Comparison of ENCODE assay signal across 9 mouse cellular contexts in genomic region chr4:59780568-59780967, GRCm38 (mm10). TPM values are rescaled to one million over a fixed set of nuclear protein-coding genes. Genes with fewer than 3 reads are reported as not detected.
DNase-seq lines count a peak whose midpoint lies in the region; ATAC-seq and TF ChIP-seq lines count a peak whose summit lies in the region.
"Had no signal": no experiment of that assay in that cellular context is flagged by ENCODE, and none has a peak within 500 bp of the region (broad histone marks: within the 10 kb centered on the region; RNA-seq: fewer than 3 reads in every experiment).

No protein-coding gene starts in this region.

- H3K27ac ChIP-seq in heart, postnatal 0 days (ENCODE audit: low read depth) = no peak overlapping the region
- no peak overlapping the region for H3K27ac ChIP-seq in heart, embryonic 10.5 days
- no peak overlapping the region for H3K27ac ChIP-seq in liver, postnatal 0 days (ENCODE audit: low read depth)
- H3K27ac ChIP-seq in liver, embryonic 12.5 days = no peak overlapping the region

- ATAC-seq in heart, postnatal 0 days (ENCODE audit: insufficient read depth, low read depth) = no peak
- no peak for ATAC-seq in liver, postnatal 0 days
- ATAC-seq in liver, embryonic 12.5 days = no peak

- no peak overlapping the region for H3K9ac ChIP-seq in heart, postnatal 0 days (replicated peaks; ENCODE audit: low read depth, low read length)
- no peak overlapping the region for H3K9ac ChIP-seq in liver, postnatal 0 days (replicated peaks)
- no peak overlapping the region for H3K9ac ChIP-seq in liver, embryonic 12.5 days

- peaks cover 9% of the 10 kb centered on the region; the same call in 1 of the 2 replicates for H3K4me1 ChIP-seq in heart, postnatal 0 days (ENCODE audit: control insufficient read depth, insufficient read depth)
- peaks cover 19% of the 10 kb centered on the region for H3K4me1 ChIP-seq in heart, embryonic 10.5 days
- H3K4me1 ChIP-seq in liver, postnatal 0 days (ENCODE audit: insufficient read depth) = peaks cover 5% of the 10 kb centered on the region; the same call in 1 of the 2 replicates
- H3K4me1 ChIP-seq in liver, embryonic 12.5 days = peaks cover 40% of the 10 kb centered on the region

- TF ChIP-seq EP300 in heart, postnatal 0 days (IDR thresholded peaks at IDR 0.05; ENCODE audit: low read depth) = no peak
- no peak for TF ChIP-seq EP300 in liver, postnatal 0 days (IDR thresholded peaks at IDR 0.05; ENCODE audit: low read depth)

- 2% methylated on average over 1 of the region's 1 CpGs for WGBS in heart, postnatal 0 days
- 39% methylated on average over 1 of the region's 1 CpGs for WGBS in heart, embryonic 10.5 days
- whole genome bisulfite sequencing in liver, postnatal 0 days (ENCODE audit: insufficient replicate concordance) = 24% methylated on average over 1 of the region's 1 CpGs
- 50% methylated on average over 1 of the region's 1 CpGs for WGBS in liver, embryonic 12.5 days (ENCODE audit: insufficient replicate concordance)

- no peaks in the 10 kb centered on the region for H3K36me3 ChIP-seq in heart, postnatal 0 days (replicated peaks; ENCODE audit: control insufficient read depth, insufficient read depth, low read length)
- peaks cover 9% of the 10 kb centered on the region; the same call in 1 of the 2 replicates for H3K36me3 ChIP-seq in heart, embryonic 10.5 days
- H3K36me3 ChIP-seq in liver, postnatal 0 days (replicated peaks; ENCODE audit: insufficient read depth, low read length) = peaks cover 5% of the 10 kb centered on the region; the same call in 1 of the 2 replicates
- peaks cover 27% of the 10 kb centered on the region for H3K36me3 ChIP-seq in liver, embryonic 12.5 days

- no peaks in the 10 kb centered on the region for H3K27me3 ChIP-seq in heart, postnatal 0 days (ENCODE audit: control insufficient read depth, insufficient read depth, low read length)
- no peaks in the 10 kb centered on the region for H3K27me3 ChIP-seq in heart, embryonic 10.5 days (ENCODE audit: insufficient read depth, poor library complexity, severe bottlenecking)
- H3K27me3 ChIP-seq in liver, postnatal 0 days (ENCODE audit: insufficient read depth, low read length) = no peaks in the 10 kb centered on the region
- H3K27me3 ChIP-seq in liver, embryonic 12.5 days (replicated peaks) = no peaks in the 10 kb centered on the region

- H3K9me3 ChIP-seq in heart, postnatal 0 days (replicated peaks; ENCODE audit: control insufficient read depth, low read length) = no peaks in the 10 kb centered on the region
- no peaks in the 10 kb centered on the region for H3K9me3 ChIP-seq in heart, embryonic 10.5 days
- no peaks in the 10 kb centered on the region for H3K9me3 ChIP-seq in liver, postnatal 0 days (ENCODE audit: low read length)
- H3K9me3 ChIP-seq in liver, embryonic 12.5 days (replicated peaks) = no peaks in the 10 kb centered on the region

- no peak overlapping the region for H3K4me2 ChIP-seq in heart, postnatal 0 days (ENCODE audit: low read depth, low read length)
- H3K4me2 ChIP-seq in liver, postnatal 0 days (ENCODE audit: low read depth, low read length) = no peak overlapping the region
- no peak overlapping the region for H3K4me2 ChIP-seq in liver, embryonic 12.5 days

- H3K4me3 ChIP-seq in heart, postnatal 0 days (ENCODE audit: low read depth, low read length) = no peak overlapping the region
- no peak overlapping the region for H3K4me3 ChIP-seq in heart, embryonic 10.5 days
- no peak overlapping the region for H3K4me3 ChIP-seq in liver, postnatal 0 days (ENCODE audit: low read depth, low read length)
- H3K4me3 ChIP-seq in liver, embryonic 12.5 days = no peak overlapping the region

- DNase-seq in heart, postnatal 0 days (ENCODE audit: low spot score) = no peak
- DNase-seq in heart, embryonic 10.5 days (ENCODE audit: low spot score) = no peak
- DNase-seq in liver, postnatal 0 days = no peak
- peak; percentile 79 for DNase-seq in NIH3T3 (ENCODE audit: low read depth)
- DNase-seq in lung, postnatal 14 days = peak; percentile 21
- DNase-seq in left cerebral cortex, adult 11 months (ENCODE audit: low spot score) = no peak
- no peak for DNase-seq in thymus, postnatal 0 days (ENCODE audit: low spot score)
- DNase-seq: gastrocnemius, postnatal 36 days had no signal

- peak; percentile 52 for TF ChIP-seq CTCF in heart, postnatal 0 days (IDR thresholded peaks at IDR 0.05; ENCODE audit: low read depth)
- TF ChIP-seq CTCF in liver, postnatal 0 days (IDR thresholded peaks at IDR 0.05; ENCODE audit: low read depth) = peak; percentile 67

RNA-seq across cellular contexts. Expression of gene Inip, which starts 20.8 kb away (rescaled TPM):
- total RNA-seq in heart, postnatal 0 days (2014; rRNA removed; ENCODE audit: low replicate concordance) = 10.3 and 17.3 TPM in 2 replicates
- polyA plus RNA-seq in heart, postnatal 0 days (2015; fragmentation: Nextera tagmentation; extraction: Ambion mirVana) = 23.6 and 25.2 TPM in 2 replicates
- polyA plus RNA-seq in heart, embryonic 10.5 days (2016; fragmentation: Nextera tagmentation; extraction: Ambion mirVana) = 56.9 and 57.5 TPM in 2 replicates
- 11.2 and 12.6 TPM in 2 replicates for polyA plus RNA-seq in liver, postnatal 0 days (2015; fragmentation: Nextera tagmentation; extraction: Ambion mirVana)
- 34.7 and 35.8 TPM in 2 replicates for polyA plus RNA-seq in liver, embryonic 12.5 days (2016; fragmentation: Nextera tagmentation; extraction: Ambion mirVana)
- polyA plus RNA-seq in thymus, postnatal 0 days (2015; fragmentation: Nextera tagmentation; extraction: Ambion mirVana) = 83.7 and 93.0 TPM in 2 replicates

RNA-seq across cellular contexts. Expression of gene Snx30, which starts 25.1 kb away (rescaled TPM):
- 3.7 and 4.5 TPM in 2 replicates for total RNA-seq in heart, postnatal 0 days (2014; rRNA removed; ENCODE audit: low replicate concordance)
- 2.9 and 3.3 TPM in 2 replicates for polyA plus RNA-seq in heart, postnatal 0 days (2015; fragmentation: Nextera tagmentation; extraction: Ambion mirVana)
- 5.2 and 8.1 TPM in 2 replicates for polyA plus RNA-seq in heart, embryonic 10.5 days (2016; fragmentation: Nextera tagmentation; extraction: Ambion mirVana)
- 3.5 and 4.5 TPM in 2 replicates for polyA plus RNA-seq in liver, postnatal 0 days (2015; fragmentation: Nextera tagmentation; extraction: Ambion mirVana)
- polyA plus RNA-seq in liver, embryonic 12.5 days (2016; fragmentation: Nextera tagmentation; extraction: Ambion mirVana) = 5.6 and 7.5 TPM in 2 replicates
- polyA plus RNA-seq in thymus, postnatal 0 days (2015; fragmentation: Nextera tagmentation; extraction: Ambion mirVana) = 14.5 and 16.8 TPM in 2 replicates

Comparison
In these comparisons a context has a peak if more than half of its experiments do, and no peak if none do; other contexts are left out.
1. DNase-seq: peak in NIH3T3 (single experiment) and lung, postnatal 14 days (single experiment); none in heart, postnatal 0 days (single experiment), heart, embryonic 10.5 days (single experiment), liver, postnatal 0 days (single experiment), left cerebral cortex, adult 11 months (single experiment) and thymus, postnatal 0 days (single experiment).